Mouse (Mus musculus): ENCODE measurements around the gene Psma6.

Psma6 gene

GRCm38 (mm10) chr12:55392120-55392519 is 8.1 kb downstream of the Psma6 start:
- in situ Hi-C loops (cut with MboI, MseI), result loop anchor here (10.0 kb wide), 1 partner anchor 1077 kb away; no protein-coding TSS in a partner anchor

DNA sequence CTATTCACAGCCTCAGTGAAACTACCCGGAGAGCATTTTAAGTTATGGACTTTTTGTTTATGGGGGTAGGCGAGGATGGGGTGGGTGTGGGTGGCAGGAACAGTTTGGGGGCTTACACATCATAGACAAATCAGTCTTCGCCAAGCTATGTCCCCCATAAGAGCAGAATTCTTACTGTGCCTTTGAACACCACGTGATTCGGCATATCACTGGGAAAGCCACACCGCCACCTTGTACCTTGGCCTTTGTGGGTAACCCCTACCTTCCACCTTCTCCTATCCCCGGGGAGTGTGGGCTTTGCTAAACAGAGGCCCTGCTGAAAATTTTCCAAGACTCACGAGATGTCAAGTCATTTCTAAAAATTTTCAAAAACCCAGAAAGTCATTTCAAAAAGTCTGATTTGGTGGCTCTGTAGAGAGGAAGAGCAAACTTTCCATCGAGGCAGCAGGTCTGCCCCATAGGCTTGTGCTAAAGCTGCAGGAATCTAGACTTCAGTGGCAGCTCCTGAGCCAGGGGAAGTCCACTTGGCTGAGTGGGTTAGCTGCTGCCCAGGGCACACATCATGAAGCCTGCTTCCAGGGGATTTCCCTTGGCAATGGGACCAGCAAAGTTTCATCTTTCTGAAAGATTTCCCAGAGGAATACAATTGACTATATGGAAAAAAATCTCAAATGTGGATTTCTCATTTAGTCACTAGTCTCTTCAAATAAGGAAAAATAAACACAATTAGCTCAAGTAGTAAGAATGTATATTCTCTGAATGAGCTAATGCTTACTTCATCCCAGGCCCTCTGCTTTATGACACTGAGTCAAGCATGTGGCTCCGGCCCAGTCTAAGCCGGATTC is 8.9 kb downstream of the Psma6 start:
- in situ Hi-C loops (cut with MboI, MseI), result loop anchor here (10.0 kb wide), 1 partner anchor 1078 kb away; no protein-coding TSS in a partner anchor

GRCm38 (mm10) chr12:55395601-55396000 is 11.6 kb downstream of the Psma6 start:
- in situ Hi-C loops (cut with MboI, MseI), result loop anchor here (10.0 kb wide), 1 partner anchor 1081 kb away; no protein-coding TSS in a partner anchor

DNA sequence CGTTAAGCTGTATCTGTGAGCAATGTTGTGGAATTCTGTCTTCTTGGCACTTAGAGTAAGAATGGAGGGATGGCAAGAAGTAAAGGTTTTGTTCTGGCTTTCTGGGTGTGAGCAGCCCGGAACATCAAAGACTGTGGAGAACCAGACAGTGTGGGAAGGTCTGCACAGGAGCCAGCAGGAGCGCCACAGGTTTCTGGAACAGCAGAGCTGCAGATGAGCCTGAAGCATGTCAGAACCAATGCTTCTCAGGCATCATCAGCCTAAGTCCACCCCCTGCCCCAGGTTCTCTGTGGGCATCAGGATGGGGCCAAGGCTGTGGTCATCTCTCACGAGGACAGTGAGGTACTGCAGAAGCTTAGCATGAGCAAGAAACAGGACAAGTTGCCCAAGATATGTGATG is 12.5 kb downstream of the Psma6 start:
- in situ Hi-C loops (cut with MboI, MseI), result loop anchor here (10.0 kb wide), 1 partner anchor 1082 kb away; no protein-coding TSS in a partner anchor

GRCm38 (mm10) chr12:55397544-55398239 is 13.7 kb downstream of the Psma6 start:
- in situ Hi-C loops (cut with MboI, MseI), result loop anchor here (10.0 kb wide), 1 partner anchor 1083 kb away; no protein-coding TSS in a partner anchor

DNA sequence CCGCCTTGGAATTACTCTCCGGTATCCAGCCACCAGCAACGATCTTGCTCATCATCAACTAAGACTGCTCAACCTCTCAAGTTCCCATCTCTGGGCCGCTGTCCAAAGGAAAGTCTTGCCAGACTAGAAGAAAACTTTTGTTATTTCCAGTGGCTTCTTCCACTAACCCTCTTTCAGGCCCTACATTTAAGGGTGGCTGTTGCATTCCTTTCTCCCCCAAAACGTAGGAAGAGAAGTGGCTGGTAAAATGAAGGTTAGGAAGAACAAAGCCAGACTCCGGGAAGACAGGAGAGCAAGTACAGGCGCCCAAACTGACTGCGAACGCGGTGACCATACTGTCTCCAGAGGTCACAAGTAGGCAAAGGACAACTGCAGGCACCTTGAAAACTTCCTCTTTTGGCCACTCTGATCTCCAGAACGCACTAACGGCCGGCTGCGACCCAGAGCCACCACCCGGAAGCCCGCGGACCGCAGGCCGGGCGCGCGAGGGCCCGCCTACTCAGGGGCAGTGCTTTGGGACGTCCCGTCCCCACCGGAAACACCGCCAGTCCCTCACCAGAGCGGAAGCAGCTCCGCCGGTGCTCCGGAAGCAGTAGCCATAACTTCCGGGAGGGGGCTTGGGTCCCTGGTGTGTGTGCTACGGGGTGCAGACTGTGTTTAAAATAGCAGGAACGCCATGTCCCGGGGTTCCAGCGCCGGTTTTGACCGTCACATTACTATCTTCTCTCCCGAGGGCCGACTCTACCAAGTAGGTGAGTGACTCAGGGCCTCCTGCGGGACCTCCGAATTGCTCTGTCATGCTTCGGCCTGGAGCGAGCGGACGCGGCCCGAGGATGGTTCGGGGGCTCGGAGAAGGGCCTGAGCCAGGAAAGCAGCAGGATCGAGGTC is 14.5 kb downstream of the Psma6 start:
- in situ Hi-C loops (cut with MboI, MseI), result loop anchor here (10.0 kb wide), 1 partner anchor 1084 kb away; no protein-coding TSS in a partner anchor

DNA sequence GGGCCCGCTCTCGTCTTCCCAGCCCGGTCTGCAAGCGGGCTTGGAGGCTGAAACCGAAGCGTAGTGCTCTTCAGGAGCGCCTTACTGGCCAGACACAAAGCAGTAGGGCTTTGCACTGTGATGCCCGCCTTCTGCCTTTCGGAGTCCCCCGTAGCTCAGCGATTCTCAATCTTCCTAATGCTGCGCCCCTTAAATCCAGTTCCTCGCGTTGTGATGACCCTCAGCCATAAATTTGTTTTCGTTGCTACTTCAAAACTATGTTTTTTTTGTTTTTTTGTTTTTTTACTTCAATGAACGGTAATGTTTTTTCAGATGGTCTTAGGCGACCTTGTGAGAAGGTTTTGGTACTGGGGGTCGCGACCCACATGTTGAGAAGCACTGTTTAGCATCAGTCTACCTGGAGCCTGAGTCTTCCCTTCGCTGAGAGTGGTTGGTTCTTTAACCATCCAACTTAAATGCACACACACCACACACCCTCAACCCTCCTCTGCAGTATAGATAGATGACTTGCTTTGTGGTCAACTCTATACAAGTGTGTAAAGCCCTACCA is 15.2 kb downstream of the Psma6 start:
- in situ Hi-C loops (cut with MboI, MseI), result loop anchor here (10.0 kb wide), 1 partner anchor 1084 kb away; no protein-coding TSS in a partner anchor

GRCm38 (mm10) chr12:55407888-55408287 is 23.9 kb downstream of the Psma6 start:
- in situ Hi-C loops (cut with MboI, MseI), result loop anchor here (25.0 kb wide), 1 partner anchor 446 kb away; no protein-coding TSS in a partner anchor

GRCm38 (mm10) chr12:55415255-55415654 is 31.2 kb downstream of the Psma6 start:
- in situ Hi-C loops (cut with MboI, MseI), result loop anchor here (25.0 kb wide), 1 partner anchor 453 kb away; no protein-coding TSS in a partner anchor

DNA sequence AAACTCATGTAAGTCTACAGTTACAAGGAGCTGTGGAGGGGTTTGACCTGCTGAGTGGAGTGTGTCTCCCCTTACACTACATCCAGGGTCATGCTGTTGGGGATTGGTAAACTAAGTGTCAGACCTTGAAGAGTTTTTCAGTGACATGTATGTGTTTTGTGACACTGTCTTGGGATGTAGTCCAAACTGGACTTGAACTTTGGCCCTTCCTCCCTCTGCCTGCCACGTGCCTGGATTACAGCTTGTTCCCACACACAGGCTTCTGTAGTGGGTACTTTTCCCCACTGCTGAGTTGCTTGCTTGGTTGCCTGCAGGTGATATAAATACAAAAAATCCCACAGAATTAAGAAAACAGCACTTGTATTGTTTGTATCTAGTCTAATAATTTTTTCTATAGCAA is 31.7 kb downstream of the Psma6 start:
- in situ Hi-C loops (cut with MboI, MseI), result loop anchor here (25.0 kb wide), 1 partner anchor 453 kb away; no protein-coding TSS in a partner anchor

GRCm38 (mm10) chr12:55420220-55420619 is 36.2 kb downstream of the Psma6 start:
- in situ Hi-C loops (cut with MboI, MseI), result loop anchor here (25.0 kb wide), 1 partner anchor 458 kb away; no protein-coding TSS in a partner anchor

GRCm38 (mm10) chr12:55422057-55422456 is 38.0 kb downstream of the Psma6 start:
- in situ Hi-C loops (cut with MboI, MseI), result loop anchor here (25.0 kb wide), 1 partner anchor 460 kb away; no protein-coding TSS in a partner anchor

DNA sequence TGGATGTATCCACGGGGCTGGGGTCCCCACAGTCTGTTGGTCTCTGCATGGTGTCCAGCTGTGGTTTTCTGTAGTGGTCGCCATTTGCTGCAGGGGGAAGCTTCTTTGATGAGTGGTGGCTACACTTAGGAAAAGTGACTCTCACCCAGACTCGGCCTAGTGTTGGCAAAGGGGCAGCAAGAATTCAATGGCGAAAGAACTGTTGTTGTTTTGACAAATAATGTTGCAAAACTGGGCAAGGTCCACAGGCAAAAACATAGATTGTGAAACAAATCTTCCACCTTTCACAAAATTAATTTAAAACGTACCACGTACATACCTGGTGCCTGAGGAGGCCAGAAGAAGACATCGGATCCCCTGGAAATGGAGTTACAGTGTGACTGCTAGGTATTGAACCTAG is 42.3 kb downstream of the Psma6 start:
- in situ Hi-C loops (cut with MboI, MseI), result loop anchor here (5.0 kb wide), 1 partner anchor 69 kb away; no protein-coding TSS in a partner anchor

- in situ Hi-C loops (cut with MboI, MseI), result loop anchor here (5.0 kb wide), 1 partner anchor 72 kb away; no protein-coding TSS in a partner anchor
These were observed 45.2 kb downstream of the Psma6 start for GRCm38 (mm10) chr12:55429201-55429600.

- in situ Hi-C loops (cut with MboI, MseI), result loop anchor here (5.0 kb wide), 2 partner anchors 67 to 73 kb away; no protein-coding TSS in a partner anchor
These were observed 45.9 kb downstream of the Psma6 start for GRCm38 (mm10) chr12:55429956-55430355.

DNA sequence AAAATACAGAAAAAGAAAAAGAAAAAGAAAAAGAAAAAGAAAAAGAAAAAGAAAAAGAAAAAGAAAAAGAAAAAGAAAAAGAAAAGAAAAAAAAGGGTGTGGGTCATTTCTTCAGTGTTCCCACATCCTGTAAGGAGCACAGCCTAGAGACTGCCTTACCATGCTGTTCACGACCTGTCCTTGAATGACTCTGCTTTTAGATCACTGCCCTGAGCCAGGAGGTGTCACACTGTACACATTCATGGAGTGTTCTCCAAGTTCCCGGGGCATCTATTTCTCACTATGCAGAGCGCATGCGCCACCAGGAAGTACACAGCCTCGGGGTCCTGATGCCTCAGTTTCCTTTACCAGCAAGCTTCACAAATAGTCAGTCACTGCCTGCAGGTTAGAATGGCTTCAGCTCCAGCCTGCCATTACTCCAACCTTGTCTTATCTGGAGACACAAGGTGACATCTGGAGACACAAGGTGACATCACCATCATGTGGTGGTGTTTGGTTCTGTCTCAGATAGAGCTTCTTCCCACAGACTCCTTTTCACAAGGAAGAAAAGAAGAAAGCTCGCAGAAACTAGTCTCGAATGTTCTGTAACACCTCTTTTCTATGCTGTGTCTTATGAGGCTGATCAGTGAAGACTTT is 48.4 kb downstream of the Psma6 start:
- in situ Hi-C loops (cut with MboI, MseI), result loop anchor here (5.0 kb wide), 1 partner anchor 65 kb away; no protein-coding TSS in a partner anchor

- in situ Hi-C loops (cut with MboI, MseI), result loop anchor here (5.0 kb wide), 1 partner anchor 64 kb away; no protein-coding TSS in a partner anchor
These were observed 48.9 kb downstream of the Psma6 start for GRCm38 (mm10) chr12:55432920-55433284.

GRCm38 (mm10) chr12:55433802-55434435 is 49.9 kb downstream of the Psma6 start:
- in situ Hi-C loops (cut with MboI, MseI), result loop anchor here (5.0 kb wide), 1 partner anchor 63 kb away; no protein-coding TSS in a partner anchor

DNA sequence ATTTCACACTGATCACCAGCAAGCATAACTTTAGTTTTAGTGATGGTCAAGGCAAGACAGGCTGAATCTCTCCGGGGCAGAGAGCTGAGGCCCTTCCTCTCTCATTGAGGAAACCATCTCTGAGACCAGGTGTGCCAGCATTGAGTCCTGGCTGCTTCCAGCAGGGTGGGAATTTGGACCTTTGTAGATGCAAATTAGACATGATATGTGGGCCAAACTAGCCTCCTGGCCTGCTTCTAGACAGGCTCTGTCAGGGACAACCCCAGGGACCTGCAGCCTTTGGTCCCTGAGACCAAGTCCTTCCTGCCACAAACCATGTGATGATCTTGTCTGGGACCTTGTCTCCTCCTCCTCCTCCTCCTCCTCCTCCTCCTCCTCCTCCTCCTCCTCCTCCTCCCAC is 51.1 kb downstream of the Psma6 start:
- in situ Hi-C loops (cut with MboI, MseI), result no loop called here

All from T-helper 2 cell (primary cell).